Mouse (Mus musculus): Measurements from ENCODE around the gene Gsta2.
"Not testable (repeated sequence)": the region's sequence is repeated elsewhere in the genome, so short reads cannot be mapped to it uniquely, and the experiment has no call there.

- TF ChIP-seq CTCF (IDR thresholded peaks at IDR 0.05; ENCODE audit: low read depth, low read length); GATA2 (IDR thresholded peaks at IDR 0.05; ENCODE audit: borderline replicate concordance, low read depth, low read length): not testable (repeated sequence)
Measured at GRCm38 (mm10) chr9:78367959-78368358, 12.4 kb upstream of the Gsta2 start, which contains the start of gene Dppa5a.
